Mouse (Mus musculus) thymus, adult 2 months (tissue): ENCODE results near the gene Fam229a. TPM values are rescaled to one million over a fixed set of nuclear protein-coding genes. Genes with fewer than 3 reads are reported as not detected.

Experiments used
- DNase-seq: peaks from one replicate; pipeline ENCODE4 v3.0.0; 2021
- H3K27ac ChIP-seq: fragments of 200-500 bp; 2 replicates; pipeline ENCODE4 v1.5.1; 2012; ENCODE audit warnings: low read length, control low read depth; ENCODE audit not compliant: control insufficient read depth, insufficient read depth
- H3K27me3 ChIP-seq: fragments of 200-500 bp; 2 replicates; pipeline ENCODE4 v1.6.1; 2012; ENCODE audit warnings: mild to moderate bottlenecking, low read length, moderate library complexity, mixed read lengths; ENCODE audit not compliant: control insufficient read depth, insufficient read depth
- H3K36me3 ChIP-seq: fragments of 200-500 bp; 2 replicates; pipeline ENCODE4 v1.6.1; 2012; ENCODE audit warnings: mild to moderate bottlenecking, low read length, moderate library complexity; ENCODE audit not compliant: control insufficient read depth, insufficient read depth
- H3K4me1 ChIP-seq: fragments of 200-500 bp; replicated peaks from 2 replicates; pipeline ENCODE4 v1.6.1; 2012; ENCODE audit warnings: low read length; ENCODE audit not compliant: control insufficient read depth, insufficient read depth
- H3K4me3 ChIP-seq: fragments of 200-500 bp; 2 replicates; pipeline ENCODE4 v1.5.1; 2012; ENCODE audit warnings: mild to moderate bottlenecking, low read length, control low read depth, moderate library complexity; ENCODE audit not compliant: control insufficient read depth, insufficient read depth
- CTCF ChIP-seq: fragments of 200-500 bp; IDR thresholded peaks from 2 replicates; pipeline ENCODE4 v1.5.1; 2012; ENCODE audit warnings: mild to moderate bottlenecking, control low read depth, low read length, moderate library complexity, borderline replicate concordance; ENCODE audit not compliant: control insufficient read depth, poor library complexity, insufficient read depth; ENCODE audit errors: extremely low read depth
- POLR2A ChIP-seq: fragments of 200-500 bp; IDR thresholded peaks from 2 replicates; pipeline ENCODE4 v1.6.1; 2012; ENCODE audit warnings: mild to moderate bottlenecking, low read length, control low read depth, moderate library complexity; ENCODE audit not compliant: control insufficient read depth, poor library complexity, insufficient read depth; ENCODE audit errors: extremely low read depth
- WGBS: fragments of 180-500 bp; shearing (Covaris S2); methylation state at CpG from one replicate; pipeline ENCODE4 v1.1.7; 2018; 5-methylcytosine and 5-hydroxymethylcytosine counted together
- polyA plus RNA-seq: library from polyadenylated mRNA; depleted of rRNA; stranded (reverse); fragments of >200 nt; gene quantifications from 2 replicates; pipeline ENCODE4 v1.2.3, GENCODE M21; 2012

Gene Fam229a
- polyA plus RNA-seq, 1 experiment = 1.1 TPM

DNA sequence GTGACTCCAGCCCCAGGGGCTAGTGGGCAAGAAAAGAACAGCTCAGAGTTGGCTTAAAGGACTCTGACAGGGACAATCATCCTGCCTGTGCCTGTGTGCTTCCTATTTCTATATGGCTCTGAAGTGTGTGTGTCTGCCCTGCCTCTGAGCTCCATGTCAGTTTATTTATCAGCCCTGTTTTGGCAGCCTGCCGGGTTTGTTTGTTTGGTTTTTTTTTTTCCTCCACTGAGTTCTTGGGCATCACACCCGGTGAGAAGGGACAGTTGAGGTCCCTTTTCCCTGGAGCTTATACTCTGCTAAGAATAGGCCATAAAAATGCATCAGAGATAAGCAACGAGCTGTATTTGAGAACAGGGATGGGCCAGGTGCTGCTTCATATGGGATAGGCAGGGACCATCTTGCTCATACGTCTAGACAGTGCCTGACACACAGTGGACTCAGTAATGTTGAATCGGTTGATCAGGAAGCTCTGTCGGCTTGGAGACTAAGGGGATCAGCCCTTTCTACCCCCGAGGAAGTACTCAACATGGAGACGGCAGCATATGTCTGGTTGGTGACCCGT, 11.4 kb downstream of the Fam229a start:
- no peak for DNase-seq
- H3K27me3 ChIP-seq = no peaks in the 10 kb centered on the region
- no peaks in the 10 kb centered on the region for H3K36me3 ChIP-seq
- H3K4me1 ChIP-seq = peaks cover 17% of the 10 kb centered on the region
- H3K4me3 ChIP-seq = no peak overlapping the region
- no peak overlapping the region for H3K27ac ChIP-seq
- no peak for TF ChIP-seq POLR2A
- 69% methylated on average over 9 of the region's 9 CpGs for WGBS

DNA sequence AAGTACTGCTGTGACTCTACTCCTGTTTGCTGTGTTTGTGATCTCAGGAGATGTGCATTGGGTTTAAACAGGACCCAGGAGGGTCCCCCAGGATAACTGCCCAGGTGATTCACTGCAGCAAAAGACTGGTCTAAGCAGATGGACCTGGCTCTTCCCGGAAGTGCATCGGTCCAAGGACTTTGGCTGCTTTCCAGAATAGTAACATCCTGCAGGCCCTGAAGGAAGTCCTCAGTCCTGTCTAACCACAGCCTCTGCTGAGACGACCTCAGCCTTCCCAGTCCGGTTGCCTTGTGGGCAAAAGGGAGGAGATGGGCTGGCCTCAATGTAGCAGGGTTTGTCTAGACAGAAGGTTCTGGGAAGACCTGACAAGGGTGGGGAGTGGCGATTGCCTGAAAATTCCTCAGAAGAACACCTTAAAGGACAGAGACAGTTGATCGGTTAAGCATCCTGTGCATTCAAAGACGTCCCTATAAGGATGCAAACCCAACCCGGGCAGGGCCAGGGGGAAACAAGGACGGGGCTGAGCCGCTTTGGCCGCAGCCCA, 12.0 kb downstream of the Fam229a start:
- Histone ChIP-seq H3K4me3 (no peak overlapping the region), H3K4me1 (peaks cover 20% of the 10 kb centered on the region), H3K27ac (no peak overlapping the region), H3K36me3 (no peaks in the 10 kb centered on the region), H3K27me3 (no peaks in the 10 kb centered on the region)
- DNase-seq = no peak
- TF ChIP-seq POLR2A (no peak), CTCF (no peak)
- 39% methylated on average over 11 of the region's 11 CpGs for whole genome bisulfite sequencing

DNA sequence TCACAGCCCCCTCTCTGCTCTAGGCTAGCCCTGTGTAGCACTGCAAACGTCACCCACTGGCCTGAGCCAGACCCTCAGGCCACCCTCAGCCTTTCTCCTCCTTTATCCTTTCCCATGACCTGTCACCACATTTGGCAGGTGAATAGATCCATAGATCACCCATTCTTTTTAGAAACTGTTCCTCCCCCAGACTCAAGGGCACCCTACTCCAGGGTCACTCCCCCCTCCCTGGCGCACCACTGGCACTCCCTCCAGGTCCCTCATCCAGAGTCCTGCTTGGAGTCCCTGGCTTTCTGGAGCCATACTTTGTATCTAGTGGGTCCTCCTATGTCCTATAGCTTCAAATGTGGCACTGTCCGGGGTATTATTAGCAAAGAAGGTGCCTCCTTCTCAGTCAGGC, 14.5 kb downstream of the Fam229a start:
- Histone ChIP-seq H3K4me1 (peaks cover 18% of the 10 kb centered on the region), H3K4me3 (no peak overlapping the region), H3K36me3 (no peaks in the 10 kb centered on the region), H3K27ac (no peak overlapping the region), H3K27me3 (no peaks in the 10 kb centered on the region)
- DNase-seq = no peak
- 98% methylated on average over 3 of the region's 3 CpGs for WGBS
- TF ChIP-seq POLR2A (no peak), CTCF (no peak)

DNA sequence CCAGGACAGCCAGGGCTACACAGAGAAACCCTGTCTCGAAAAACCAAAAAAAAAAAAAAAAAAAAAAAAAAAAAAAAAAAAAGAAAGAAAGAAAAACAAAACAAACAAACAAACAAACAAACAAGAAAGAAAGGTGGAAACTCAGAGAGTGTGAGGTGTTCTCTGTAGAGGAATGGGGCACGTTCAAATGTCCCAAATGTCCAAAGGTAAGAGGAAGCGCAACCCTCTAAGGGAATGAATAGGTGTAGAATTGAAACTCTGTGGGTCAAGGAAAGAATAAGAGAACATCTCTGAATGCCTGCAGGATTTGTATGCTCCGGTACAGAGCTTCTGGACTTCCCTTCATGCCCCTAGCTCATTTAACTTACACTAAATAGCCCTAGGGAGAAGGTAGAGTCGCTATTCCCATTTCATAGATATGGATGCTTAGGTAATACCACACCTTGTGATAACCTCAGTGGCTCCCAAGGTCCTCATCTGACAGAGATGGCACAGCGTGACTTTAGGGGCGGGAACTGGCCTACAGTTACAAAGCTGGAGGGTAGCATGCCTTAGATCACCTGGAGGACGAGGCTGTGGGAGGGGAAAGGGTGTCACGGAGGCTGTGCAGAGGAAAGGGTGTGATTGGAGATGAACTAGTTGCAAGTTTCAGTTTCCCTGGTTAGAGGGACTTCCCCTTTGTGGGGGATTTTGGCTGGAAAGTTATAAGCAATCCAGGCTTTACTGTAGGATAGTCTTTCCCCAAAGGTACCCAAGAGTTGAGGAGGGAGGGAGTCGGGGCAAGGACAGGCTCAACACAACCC, 16.6 kb downstream of the Fam229a start:
- H3K27me3 ChIP-seq = no peaks in the 10 kb centered on the region
- no peak overlapping the region for H3K27ac ChIP-seq
- DNase-seq = no peak
- no peak overlapping the region for H3K4me3 ChIP-seq
- WGBS = 54% methylated on average over 9 of the region's 10 CpGs
- peaks cover 13% of the 10 kb centered on the region for H3K4me1 ChIP-seq
- TF ChIP-seq CTCF = no peak
- no peak for TF ChIP-seq POLR2A
- no peaks in the 10 kb centered on the region for H3K36me3 ChIP-seq

DNA sequence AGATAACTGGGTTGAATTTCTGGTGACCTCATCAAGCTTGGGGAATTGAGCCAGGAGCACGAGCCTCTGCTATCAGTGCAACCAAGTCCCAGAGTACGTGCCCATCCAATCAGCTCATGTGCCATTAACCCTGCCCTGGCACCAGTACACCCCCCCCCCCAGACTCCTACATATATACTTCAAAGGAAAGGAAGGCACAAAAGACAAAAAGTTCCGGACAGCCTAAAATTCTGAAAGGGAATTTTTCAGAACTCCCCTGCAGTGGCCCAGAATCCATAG, 17.2 kb downstream of the Fam229a start:
- Histone ChIP-seq H3K27me3 (no peaks in the 10 kb centered on the region), H3K27ac (no peak overlapping the region), H3K4me1 (peaks cover 11% of the 10 kb centered on the region; the same call in 1 of the 2 replicates), H3K4me3 (no peak overlapping the region), H3K36me3 (no peaks in the 10 kb centered on the region)
- no peak for DNase-seq
- TF ChIP-seq POLR2A (no peak), CTCF (no peak)
- 89% methylated on average over 3 of the region's 3 CpGs for WGBS

DNA sequence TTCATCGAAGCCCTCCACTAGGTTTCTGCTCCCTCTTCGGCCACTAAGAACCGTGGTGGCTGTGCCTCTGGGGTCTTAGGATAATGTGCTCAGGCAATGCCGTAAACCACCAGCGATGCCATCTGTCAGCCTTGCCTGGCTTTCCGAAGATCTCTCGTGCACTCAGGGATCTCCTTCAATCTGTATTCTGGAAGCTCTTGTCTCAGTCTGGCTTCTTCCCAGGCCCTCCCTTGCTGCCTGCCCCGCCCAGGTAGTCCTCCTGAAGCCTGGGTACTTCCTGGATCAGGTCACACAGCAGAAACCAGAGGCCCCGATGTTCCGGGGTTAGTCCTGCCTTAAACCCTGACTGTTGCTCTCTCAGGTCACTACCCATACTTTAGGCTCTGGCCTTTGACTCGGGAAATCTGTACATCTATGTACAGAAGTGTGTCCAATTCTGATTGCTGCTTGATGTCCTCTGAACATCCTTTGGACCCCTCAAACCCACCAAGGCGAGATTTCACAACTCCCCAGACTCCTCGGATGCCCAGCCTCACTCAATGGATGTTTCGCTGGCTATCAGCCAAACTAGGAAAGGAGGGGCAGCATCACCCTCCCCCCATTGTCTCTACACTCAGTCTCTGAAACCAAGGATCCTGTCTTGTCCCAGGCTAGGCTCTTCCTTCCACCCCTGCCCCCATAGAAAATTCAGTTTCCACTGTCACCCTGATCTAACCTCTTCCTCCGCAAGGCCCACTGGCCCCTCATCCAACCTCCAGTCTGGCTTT, 18.0 kb downstream of the Fam229a start:
- 80% methylated on average over 15 of the region's 15 CpGs for WGBS
- peaks cover 8% of the 10 kb centered on the region; the same call in 1 of the 2 replicates for H3K4me1 ChIP-seq
- TF ChIP-seq CTCF (no peak), POLR2A (no peak)
- no peaks in the 10 kb centered on the region for H3K36me3 ChIP-seq
- no peak overlapping the region for H3K4me3 ChIP-seq
- no peak overlapping the region; the same call in 1 of the 2 replicates for H3K27ac ChIP-seq
- no peak for DNase-seq
- H3K27me3 ChIP-seq = no peaks in the 10 kb centered on the region
